Mouse (Mus musculus) lung, postnatal 0 days (tissue): ENCODE data around the gene Gm48552. TPM values are rescaled to one million over a fixed set of nuclear protein-coding genes. Genes with fewer than 3 reads are reported as not detected.

ENCODE experiments used
- ATAC-seq: fragments of 200-750 bp; cut with Nextera tagmentation; 2 replicates; pipeline ENCODE4 v1.8.0; 2017; ENCODE audit warnings: moderate library complexity
- DNase-seq: peaks from one replicate; pipeline ENCODE4 v3.0.0-alpha.2; 2016; ENCODE audit warnings: low spot score
- H3K27ac ChIP-seq: fragments of 300-500 bp; sonication (generic); 2 replicates; pipeline ENCODE4 v1.5.1; 2014; ENCODE audit warnings: antibody characterized with exemption, mild to moderate bottlenecking, low read length, mixed read lengths
- H3K27me3 ChIP-seq: fragments of 300-500 bp; sonication (generic); replicated peaks from 2 replicates; pipeline ENCODE4 v1.6.1; 2014; ENCODE audit warnings: low read length, mixed read lengths; ENCODE audit not compliant: insufficient read depth
- H3K36me3 ChIP-seq: fragments of 300-500 bp; sonication (generic); 2 replicates; pipeline ENCODE4 v1.6.1; 2014; ENCODE audit warnings: low read length, mixed read lengths; ENCODE audit not compliant: insufficient read depth
- H3K4me1 ChIP-seq: fragments of 300-500 bp; sonication (generic); 2 replicates; pipeline ENCODE4 v1.6.1; 2014; ENCODE audit warnings: antibody characterized with exemption, low read depth, low read length, mixed read lengths; ENCODE audit not compliant: insufficient read depth
- H3K4me2 ChIP-seq: fragments of 300-500 bp; sonication (generic); replicated peaks from 2 replicates; pipeline ENCODE4 v1.6.1; 2014; ENCODE audit warnings: low read depth, mild to moderate bottlenecking, low read length, moderate library complexity, mixed read lengths
- H3K4me3 ChIP-seq: fragments of 300-500 bp; sonication (generic); 2 replicates; pipeline ENCODE4 v1.5.1; 2014; ENCODE audit warnings: low read depth, low read length
- H3K9ac ChIP-seq: fragments of 300-500 bp; sonication (generic); replicated peaks from 2 replicates; pipeline ENCODE4 v1.6.1; 2014; ENCODE audit warnings: low read depth, mild to moderate bottlenecking
- H3K9me3 ChIP-seq: fragments of 300-500 bp; sonication (generic); 2 replicates; pipeline ENCODE4 v1.6.1; 2016; ENCODE audit warnings: low read length, mixed read lengths
- CTCF ChIP-seq: IDR thresholded peaks from 2 replicates; pipeline ENCODE4 v1.5.1; 2016; ENCODE audit warnings: antibody characterized with exemption, mild to moderate bottlenecking
- EP300 ChIP-seq: IDR thresholded peaks from 2 replicates; pipeline ENCODE4 v1.6.1; 2016; ENCODE audit warnings: antibody characterized with exemption, mild to moderate bottlenecking, control low read depth
- WGBS: fragments of 180-500 bp; shearing (Covaris S2); extraction: QIAGEN DNeasy Blood & Tissue Kit; methylation state at CpG from one replicate; pipeline ENCODE4 v1.1.7; 2014; 5-methylcytosine and 5-hydroxymethylcytosine counted together
- polyA plus RNA-seq: library from polyadenylated mRNA; unstranded; fragments of >200 nt; fragmentation: Nextera tagmentation; extraction: Ambion mirVana; gene quantifications from 2 replicates; pipeline ENCODE4 v1.2.1, GENCODE M21; 2015

Gm48552 gene
- polyA plus RNA-seq, 1 experiment from 2014 or later, result 0.63 TPM

DNA sequence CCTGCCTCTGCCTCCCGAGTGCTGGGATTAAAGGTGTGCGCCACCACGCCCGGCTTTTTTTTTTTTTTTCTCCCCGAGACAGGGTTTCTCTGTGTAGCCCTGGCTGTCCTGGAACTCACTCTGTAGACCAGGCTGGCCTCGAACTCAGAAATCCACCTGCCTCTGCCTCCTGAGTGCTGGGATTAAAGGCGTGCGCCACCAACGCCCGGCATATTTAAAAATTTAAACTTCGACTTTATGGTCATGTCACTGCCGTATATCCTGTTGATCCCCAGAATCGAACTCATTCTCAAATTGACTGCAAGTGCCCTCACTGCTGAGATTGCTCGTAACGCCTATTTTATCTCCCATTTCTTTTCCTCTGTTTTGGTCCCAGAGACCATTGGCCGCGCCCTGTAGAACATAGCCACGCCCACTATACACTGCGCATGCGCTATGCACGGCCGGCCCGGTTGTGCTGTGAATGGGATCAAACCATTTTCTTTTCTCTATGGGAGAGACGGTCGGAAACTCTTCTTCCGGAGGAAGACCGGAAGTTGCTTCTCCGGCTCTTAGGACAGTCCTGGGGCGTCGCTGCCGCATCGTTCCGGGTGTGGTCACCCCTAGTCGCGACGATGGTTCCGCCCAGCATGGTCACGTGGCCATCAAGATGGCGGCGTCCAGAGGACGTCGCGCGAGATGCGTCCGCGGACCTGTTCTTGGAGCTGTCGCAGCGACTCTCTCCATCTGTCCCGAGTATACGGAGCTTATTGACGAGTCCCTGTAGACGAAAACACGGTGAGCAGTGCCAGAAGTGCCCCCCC lies 4.8 kb upstream of the Gm48552 start, which contains the start of the genes Dohh and Gm48551:
TSS of gene Dohh (plus strand) at position 627 of the 803 bp plus-strand sequence.
TSS of gene Gm48551 (plus strand) at position 665 of the 803 bp plus-strand sequence.
- peak within 1 kb of the TSS; percentile 89 for H3K27ac ChIP-seq
- H3K4me3 ChIP-seq, result peak within 1 kb of the TSS; percentile 77
- WGBS, result 4% methylated on average over 50 of the region's 54 CpGs
- peak; percentile 95 for ATAC-seq
- H3K9ac ChIP-seq, result peak within 1 kb of the TSS; percentile 88
- H3K4me1 ChIP-seq, result peaks cover 8% of the 10 kb centered on the region; the same call in 1 of the 2 replicates
- no peaks in the 10 kb centered on the region for H3K27me3 ChIP-seq
- H3K36me3 ChIP-seq, result no peaks in the 10 kb centered on the region; the same call in none of the 2 replicates
- H3K4me2 ChIP-seq, result peak within 1 kb of the TSS; percentile 89
- H3K9me3 ChIP-seq, result no peaks in the 10 kb centered on the region
- DNase-seq, result peak; percentile 99
- peak; percentile 86 for TF ChIP-seq EP300
- peak; percentile 18; the same call in 1 of the 2 replicates for TF ChIP-seq CTCF

DNA sequence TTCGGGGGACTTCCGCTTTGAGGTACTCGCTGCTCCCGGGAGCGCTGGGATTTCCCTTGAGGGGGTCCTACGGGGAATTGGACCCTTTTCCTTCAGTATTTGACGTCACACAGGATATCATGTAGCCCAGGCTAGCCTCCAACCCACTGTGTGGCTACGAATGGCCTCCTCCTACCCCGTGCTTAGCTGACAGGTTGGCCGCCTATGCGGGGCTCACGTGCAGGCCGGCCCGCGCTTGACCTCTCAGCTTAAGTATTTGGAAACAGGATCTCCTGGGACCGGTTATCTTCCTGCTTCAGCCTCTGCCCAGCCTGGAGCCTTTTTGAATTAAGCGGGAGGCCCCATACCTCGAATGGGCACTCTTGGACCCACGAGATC lies 4.2 kb upstream of the Gm48552 start:
- Histone ChIP-seq H3K4me3 (peak overlapping the region; percentile 77), H3K9ac (peak overlapping the region; percentile 88), H3K4me2 (peak overlapping the region; percentile 89), H3K4me1 (peaks cover 11% of the 10 kb centered on the region; the same call in 1 of the 2 replicates), H3K27ac (peak overlapping the region; percentile 89), H3K27me3 (no peaks in the 10 kb centered on the region), H3K9me3 (no peaks in the 10 kb centered on the region), H3K36me3 (no peaks in the 10 kb centered on the region; the same call in none of the 2 replicates)
- WGBS, result under 1% methylated on average over 17 of the region's 19 CpGs
- ATAC-seq (peak; percentile 22), DNase-seq (peak; percentile 69)
- TF ChIP-seq CTCF (no peak), EP300 (no peak; the same call in 1 of the 2 replicates)

DNA sequence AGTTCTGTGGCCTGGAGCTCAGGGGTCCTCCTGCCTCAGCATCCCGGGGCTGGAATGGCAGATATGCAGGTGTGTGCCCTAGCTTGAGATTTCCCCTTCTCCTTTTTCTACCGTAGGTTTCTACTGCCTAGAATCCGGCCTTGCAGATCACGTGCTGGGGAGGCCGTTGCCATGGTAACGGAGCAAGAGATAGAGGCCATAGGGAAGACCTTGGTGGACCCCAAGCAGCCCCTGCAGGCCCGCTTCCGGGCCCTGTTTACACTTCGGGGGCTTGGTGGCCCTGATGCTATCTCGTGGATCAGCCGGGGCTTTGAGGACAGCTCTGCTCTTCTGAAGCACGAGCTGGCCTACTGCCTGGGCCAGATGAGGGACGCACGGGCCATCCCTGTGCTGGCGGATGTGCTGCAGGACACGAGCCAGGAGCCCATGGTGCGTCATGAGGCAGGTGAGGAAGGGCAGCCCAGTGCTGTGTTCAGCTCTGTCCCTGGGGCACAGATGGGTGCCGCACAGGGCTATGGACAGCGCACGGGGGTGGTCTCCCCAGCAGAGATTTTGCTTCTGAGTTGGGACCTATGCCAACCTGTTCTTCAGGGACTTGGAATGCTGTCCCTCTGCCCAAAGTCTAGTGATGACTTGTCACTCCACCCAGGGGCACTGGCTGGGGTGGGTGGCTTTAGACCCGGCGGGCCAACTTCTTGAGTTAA lies 3.0 kb upstream of the Gm48552 start:
- Histone ChIP-seq H3K4me3 (no peak overlapping the region), H3K9ac (no peak overlapping the region), H3K27me3 (no peaks in the 10 kb centered on the region), H3K9me3 (no peaks in the 10 kb centered on the region), H3K27ac (no peak overlapping the region), H3K4me2 (no peak overlapping the region), H3K36me3 (no peaks in the 10 kb centered on the region; the same call in none of the 2 replicates), H3K4me1 (peaks cover 11% of the 10 kb centered on the region; the same call in 1 of the 2 replicates)
- TF ChIP-seq EP300 (no peak), CTCF (no peak)
- ATAC-seq (no peak), DNase-seq (no peak)
- whole genome bisulfite sequencing, result 63% methylated on average over 22 of the region's 22 CpGs

DNA sequence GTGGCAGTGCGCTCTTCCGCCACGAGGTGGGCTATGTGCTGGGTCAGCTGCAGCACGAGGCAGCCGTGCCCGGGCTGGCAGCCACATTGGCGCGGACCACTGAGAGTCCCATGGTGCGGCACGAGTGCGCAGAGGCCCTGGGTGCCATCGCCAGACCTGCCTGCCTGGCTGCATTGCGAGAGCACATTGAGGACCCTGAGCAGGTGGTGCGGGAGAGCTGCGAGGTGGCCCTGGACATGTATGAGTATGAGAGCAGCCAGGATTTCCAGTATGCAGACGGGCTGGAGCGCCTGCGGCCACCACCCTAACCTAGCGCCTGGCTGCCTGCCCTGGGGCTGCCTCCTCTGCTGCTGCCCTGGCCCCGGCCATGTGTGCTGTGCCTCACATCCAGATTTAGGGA lies 1.1 kb upstream of the Gm48552 start:
- ATAC-seq, result no peak
- no peak overlapping the region for H3K4me2 ChIP-seq
- 93% methylated on average over 20 of the region's 20 CpGs for WGBS
- H3K4me1 ChIP-seq, result peaks cover 11% of the 10 kb centered on the region; the same call in 1 of the 2 replicates
- TF ChIP-seq EP300 (no peak), CTCF (no peak)
- DNase-seq, result no peak
- no peak overlapping the region for H3K9ac ChIP-seq
- no peak overlapping the region for H3K27ac ChIP-seq
- no peak overlapping the region for H3K4me3 ChIP-seq
- no peaks in the 10 kb centered on the region for H3K9me3 ChIP-seq
- no peaks in the 10 kb centered on the region; the same call in none of the 2 replicates for H3K36me3 ChIP-seq
- no peaks in the 10 kb centered on the region for H3K27me3 ChIP-seq

DNA sequence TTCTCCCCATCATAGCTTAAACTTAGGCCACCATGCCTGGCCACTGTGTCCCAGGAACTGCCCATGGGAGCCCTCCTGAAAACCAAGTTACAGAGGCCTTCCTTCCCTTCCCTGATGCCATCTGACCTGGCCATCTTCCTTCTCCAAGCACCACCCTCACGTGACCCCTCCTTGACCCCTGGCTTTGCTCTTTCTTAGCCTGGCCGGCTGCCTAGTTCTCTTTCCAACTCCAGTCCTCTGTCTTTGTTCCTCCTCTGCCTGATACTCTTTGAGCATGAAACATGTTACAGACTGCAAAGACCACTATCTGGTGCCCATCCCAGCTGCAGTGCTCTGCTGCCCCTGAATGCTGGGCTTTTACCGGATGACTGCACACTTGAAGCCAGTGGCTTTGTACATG lies 568 bp downstream of the Gm48552 start:
- H3K4me2 ChIP-seq, result no peak overlapping the region
- ATAC-seq, result no peak
- DNase-seq, result no peak
- H3K27ac ChIP-seq, result no peak overlapping the region
- peaks cover 17% of the 10 kb centered on the region for H3K4me1 ChIP-seq
- H3K4me3 ChIP-seq, result no peak overlapping the region
- no peaks in the 10 kb centered on the region for H3K9me3 ChIP-seq
- H3K9ac ChIP-seq, result no peak overlapping the region
- TF ChIP-seq CTCF (no peak), EP300 (no peak)
- WGBS, result 45% methylated on average over 3 of the region's 3 CpGs
- H3K27me3 ChIP-seq, result no peaks in the 10 kb centered on the region
- H3K36me3 ChIP-seq, result no peaks in the 10 kb centered on the region; the same call in none of the 2 replicates
